Mouse (Mus musculus): ENCODE data around the gene Itsn1.

GRCm38 (mm10) chr16:91932843-91933518, 203.9 kb downstream of the Itsn1 start:
- TF ChIP-seq CTCF (IDR thresholded peaks at IDR 0.05; ENCODE audit: borderline replicate concordance, insufficient read depth, low read depth, low read length) (no peak), POLR2A (IDR thresholded peaks at IDR 0.05; ENCODE audit: borderline replicate concordance, insufficient read depth, low read length) (no peak)

Measured in cerebellum, adult 2 months (tissue).